Mouse (Mus musculus) left cerebral cortex, adult 18-20 months (tissue): ENCODE measurements around the gene Rpl37. TPM values are rescaled to one million over a fixed set of nuclear protein-coding genes. Genes with fewer than 3 reads are reported as not detected.

Experiments used
- DNase-seq, 2 experiments: peaks; one replicate each; pipeline ENCODE4 v3.0.0; 2021 to 2022; ENCODE audit warnings: low spot score in 2 of 2, mixed read lengths in 1 of 2
- total RNA-seq, 2 experiments: library from RNA; stranded (reverse); gene quantifications; 2 replicates each; pipeline ENCODE4 v1.2.3; 2021

Gene Rpl37
- total RNA-seq, 2 experiments from 2014 or later = 308 to 322 TPM

GRCm38 (mm10) chr15:5149187-5149586, 32.7 kb downstream of the Rpl37 start:
- DNase-seq = no peak

- no peak for DNase-seq
These were observed 35.7 kb downstream of the Rpl37 start for GRCm38 (mm10) chr15:5152171-5152570.

- no peak for DNase-seq
These were observed 38.2 kb downstream of the Rpl37 start for GRCm38 (mm10) chr15:5154621-5155020.

GRCm38 (mm10) chr15:5155093-5155492, 38.6 kb downstream of the Rpl37 start:
- no peak for DNase-seq

GRCm38 (mm10) chr15:5156355-5156754, 39.9 kb downstream of the Rpl37 start:
- no peak for DNase-seq

GRCm38 (mm10) chr15:5157386-5157785, 40.9 kb downstream of the Rpl37 start:
- no peak for DNase-seq

- DNase-seq = no peak
These were observed 42.4 kb downstream of the Rpl37 start for GRCm38 (mm10) chr15:5158827-5159226.

- DNase-seq = no peak
These were observed 48.8 kb downstream of the Rpl37 start for GRCm38 (mm10) chr15:5165121-5165773.

Other genes with a start within 250 kb of the Rpl37 start
- gene Mroh2b, start 217.9 kb upstream of the Rpl37 start, total RNA-seq = not detected
- under 1 TPM; 0.35 to 0.74 TPM for gene C7, start 52.9 kb upstream of the Rpl37 start, total RNA-seq
- gene Card6, start 8.1 kb upstream of the Rpl37 start, total RNA-seq = 1 to 10 TPM; 1.3 to 2.1 TPM
- 10 to 100 TPM; 20.7 to 21.8 TPM for gene Prkaa1, start 27.2 kb downstream of the Rpl37 start, total RNA-seq
- 10 to 100 TPM; 88.2 to 88.4 TPM for gene Ttc33, start 68.9 kb downstream of the Rpl37 start, total RNA-seq
- under 1 TPM; 0.63 to 0.87 TPM for gene Ptger4, start 127.5 kb downstream of the Rpl37 start, total RNA-seq